Mouse (Mus musculus): ENCODE data around the gene Ly86. TPM values are rescaled to one million over a fixed set of nuclear protein-coding genes. Genes with fewer than 3 reads are reported as not detected.
A peak's percentile ranks its signal among the peaks of the same experiment; 100 is the strongest.

Gene Ly86
- polyA plus RNA-seq (2012; rRNA removed) = 0.48 and 0.75 TPM in 2 replicates

- TF ChIP-seq POLR2A (IDR thresholded peaks at IDR 0.05; ENCODE audit: control insufficient read depth, low read depth, low read length) (no peak), CTCF (IDR thresholded peaks at IDR 0.05; ENCODE audit: control insufficient read depth, insufficient read depth, insufficient replicate concordance, low read depth, low read length) (no peak)
- Histone ChIP-seq H3K36me3 (ENCODE audit: control insufficient read depth, insufficient read depth, low read length) (no peaks in the 10 kb centered on the region), H3K4me1 (ENCODE audit: control insufficient read depth, insufficient read depth, low read length) (peaks cover 7% of the 10 kb centered on the region), H3K27ac (ENCODE audit: control insufficient read depth, insufficient read depth, low read depth, low read length) (no peak within 1 kb of the TSS), H3K4me3 (ENCODE audit: control insufficient read depth, low read depth, low read length) (peak within 1 kb of the TSS; percentile 58), H3K27me3 (ENCODE audit: control insufficient read depth, insufficient read depth, low read length) (no peaks in the 10 kb centered on the region)
Observed at GRCm38 (mm10) chr13:37344909-37345772, at the start of gene Ly86. Gene Ly86 (plus strand): TSS chr13:37345208.

DNA sequence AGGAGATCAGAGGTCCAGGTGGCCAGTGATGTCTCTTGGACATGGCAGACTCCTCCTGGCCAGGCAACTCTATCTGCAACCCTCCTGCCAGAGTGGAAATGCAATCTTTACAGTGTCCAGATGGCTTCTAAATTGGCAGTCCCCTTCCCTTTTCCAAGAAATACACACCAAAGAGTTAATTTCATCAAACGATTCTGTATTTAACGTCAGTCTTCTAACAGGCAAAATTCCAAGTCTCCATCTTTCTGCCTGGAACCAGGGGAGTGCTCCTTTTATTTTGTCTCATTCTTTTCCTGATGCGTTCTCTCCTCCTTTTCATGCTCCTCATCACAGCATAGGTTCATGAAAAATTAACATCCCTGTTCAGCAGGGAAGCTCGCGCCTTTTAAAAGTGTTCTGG is 47.1 kb upstream of the Ly86 start:
- no peaks in the 10 kb centered on the region for H3K4me1 ChIP-seq (ENCODE audit: control insufficient read depth, insufficient read depth, low read length)
- H3K27me3 ChIP-seq (ENCODE audit: control insufficient read depth, insufficient read depth, low read length) = no peaks in the 10 kb centered on the region
- no peak overlapping the region for H3K4me3 ChIP-seq (ENCODE audit: control insufficient read depth, low read depth, low read length)
- H3K36me3 ChIP-seq (ENCODE audit: control insufficient read depth, insufficient read depth, low read length) = no peaks in the 10 kb centered on the region
- no peak overlapping the region for H3K27ac ChIP-seq (ENCODE audit: control insufficient read depth, insufficient read depth, low read depth, low read length)
- TF ChIP-seq POLR2A (IDR thresholded peaks at IDR 0.05; ENCODE audit: control insufficient read depth, low read depth, low read length) = no peak
- no peak for TF ChIP-seq CTCF (IDR thresholded peaks at IDR 0.05; ENCODE audit: control insufficient read depth, insufficient read depth, insufficient replicate concordance, low read depth, low read length)

- TF ChIP-seq CTCF (IDR thresholded peaks at IDR 0.05; ENCODE audit: control insufficient read depth, insufficient read depth, insufficient replicate concordance, low read depth, low read length) (no peak), POLR2A (IDR thresholded peaks at IDR 0.05; ENCODE audit: control insufficient read depth, low read depth, low read length) (no peak)
- Histone ChIP-seq H3K36me3 (ENCODE audit: control insufficient read depth, insufficient read depth, low read length) (no peaks in the 10 kb centered on the region), H3K4me3 (ENCODE audit: control insufficient read depth, low read depth, low read length) (no peak overlapping the region)
Observed at GRCm38 (mm10) chr13:37298856-37299255, 46.2 kb upstream of the Ly86 start.

GRCm38 (mm10) chr13:37302877-37303276 is 42.1 kb upstream of the Ly86 start:
- TF ChIP-seq CTCF (IDR thresholded peaks at IDR 0.05; ENCODE audit: control insufficient read depth, insufficient read depth, insufficient replicate concordance, low read depth, low read length) (no peak), POLR2A (IDR thresholded peaks at IDR 0.05; ENCODE audit: control insufficient read depth, low read depth, low read length) (no peak)
- Histone ChIP-seq H3K27me3 (ENCODE audit: control insufficient read depth, insufficient read depth, low read length) (no peaks in the 10 kb centered on the region), H3K36me3 (ENCODE audit: control insufficient read depth, insufficient read depth, low read length) (no peaks in the 10 kb centered on the region), H3K4me1 (ENCODE audit: control insufficient read depth, insufficient read depth, low read length) (no peaks in the 10 kb centered on the region), H3K27ac (ENCODE audit: control insufficient read depth, insufficient read depth, low read depth, low read length) (no peak overlapping the region), H3K4me3 (ENCODE audit: control insufficient read depth, low read depth, low read length) (no peak overlapping the region)

More at GRCm38 (mm10) chr13:37298856-37299255, 46.2 kb upstream of the Ly86 start:
- Histone ChIP-seq H3K27me3 (ENCODE audit: control insufficient read depth, insufficient read depth, low read length) (no peaks in the 10 kb centered on the region), H3K27ac (ENCODE audit: control insufficient read depth, insufficient read depth, low read depth, low read length) (no peak overlapping the region), H3K4me1 (ENCODE audit: control insufficient read depth, insufficient read depth, low read length) (no peaks in the 10 kb centered on the region)

- Histone ChIP-seq H3K27ac (ENCODE audit: control insufficient read depth, insufficient read depth, low read depth, low read length) (no peak overlapping the region), H3K4me3 (ENCODE audit: control insufficient read depth, low read depth, low read length) (no peak overlapping the region), H3K4me1 (ENCODE audit: control insufficient read depth, insufficient read depth, low read length) (peaks cover 5% of the 10 kb centered on the region), H3K27me3 (ENCODE audit: control insufficient read depth, insufficient read depth, low read length) (no peaks in the 10 kb centered on the region), H3K36me3 (ENCODE audit: control insufficient read depth, insufficient read depth, low read length) (no peaks in the 10 kb centered on the region)
- TF ChIP-seq POLR2A (IDR thresholded peaks at IDR 0.05; ENCODE audit: control insufficient read depth, low read depth, low read length) (no peak), CTCF (IDR thresholded peaks at IDR 0.05; ENCODE audit: control insufficient read depth, insufficient read depth, insufficient replicate concordance, low read depth, low read length) (no peak)
Observed at GRCm38 (mm10) chr13:37308006-37308405, 37.0 kb upstream of the Ly86 start.

DNA sequence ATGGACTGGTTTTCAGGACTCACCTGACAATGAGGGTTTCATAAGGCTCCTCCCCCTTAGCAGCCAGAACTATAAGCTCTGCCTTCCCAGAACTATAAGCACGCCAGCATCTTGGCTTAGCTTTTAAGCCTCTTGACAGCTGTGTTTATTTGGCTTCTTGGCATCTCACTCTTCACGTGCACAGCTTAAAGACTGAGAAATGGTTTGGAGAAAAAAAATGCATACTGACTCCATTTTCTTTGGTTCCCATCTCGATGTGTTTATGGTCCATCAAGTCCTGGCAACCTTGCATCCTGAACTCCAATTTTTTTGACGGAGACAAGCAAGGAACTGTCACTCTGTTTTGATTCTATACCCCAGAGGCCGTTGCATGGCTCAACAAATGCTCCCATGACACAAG is 35.7 kb upstream of the Ly86 start:
- peaks cover 5% of the 10 kb centered on the region for H3K4me1 ChIP-seq (ENCODE audit: control insufficient read depth, insufficient read depth, low read length)
- no peak overlapping the region for H3K4me3 ChIP-seq (ENCODE audit: control insufficient read depth, low read depth, low read length)
- H3K36me3 ChIP-seq (ENCODE audit: control insufficient read depth, insufficient read depth, low read length) = no peaks in the 10 kb centered on the region
- no peak for TF ChIP-seq CTCF (IDR thresholded peaks at IDR 0.05; ENCODE audit: control insufficient read depth, insufficient read depth, insufficient replicate concordance, low read depth, low read length)
- H3K27ac ChIP-seq (ENCODE audit: control insufficient read depth, insufficient read depth, low read depth, low read length) = no peak overlapping the region
- no peaks in the 10 kb centered on the region for H3K27me3 ChIP-seq (ENCODE audit: control insufficient read depth, insufficient read depth, low read length)

- H3K27me3 ChIP-seq (ENCODE audit: control insufficient read depth, insufficient read depth, low read length) = no peaks in the 10 kb centered on the region
- TF ChIP-seq POLR2A (IDR thresholded peaks at IDR 0.05; ENCODE audit: control insufficient read depth, low read depth, low read length) = no peak
- no peak for TF ChIP-seq CTCF (IDR thresholded peaks at IDR 0.05; ENCODE audit: control insufficient read depth, insufficient read depth, insufficient replicate concordance, low read depth, low read length)
- no peak overlapping the region for H3K27ac ChIP-seq (ENCODE audit: control insufficient read depth, insufficient read depth, low read depth, low read length)
- H3K36me3 ChIP-seq (ENCODE audit: control insufficient read depth, insufficient read depth, low read length) = no peaks in the 10 kb centered on the region
- peaks cover 5% of the 10 kb centered on the region for H3K4me1 ChIP-seq (ENCODE audit: control insufficient read depth, insufficient read depth, low read length)
- H3K4me3 ChIP-seq (ENCODE audit: control insufficient read depth, low read depth, low read length) = no peak overlapping the region
Observed at GRCm38 (mm10) chr13:37310331-37310730, 34.7 kb upstream of the Ly86 start.
